Mouse (Mus musculus) cerebellum, adult 2 months (tissue): ENCODE results near the gene Prr12.
A peak's percentile ranks its signal among the peaks of the same experiment; 100 is the strongest.

Source experiments
- CTCF ChIP-seq: fragments of 200-500 bp; IDR thresholded peaks from 2 replicates; pipeline ENCODE4 v1.5.1; 2011; ENCODE audit warnings: low read depth, mild to moderate bottlenecking, control low read depth, low read length, moderate library complexity, borderline replicate concordance; ENCODE audit not compliant: insufficient read depth
- POLR2A ChIP-seq: fragments of 200-500 bp; IDR thresholded peaks from 2 replicates; pipeline ENCODE4 v1.6.1; 2011; ENCODE audit warnings: low read length, control low read depth, borderline replicate concordance; ENCODE audit not compliant: insufficient read depth

DNA sequence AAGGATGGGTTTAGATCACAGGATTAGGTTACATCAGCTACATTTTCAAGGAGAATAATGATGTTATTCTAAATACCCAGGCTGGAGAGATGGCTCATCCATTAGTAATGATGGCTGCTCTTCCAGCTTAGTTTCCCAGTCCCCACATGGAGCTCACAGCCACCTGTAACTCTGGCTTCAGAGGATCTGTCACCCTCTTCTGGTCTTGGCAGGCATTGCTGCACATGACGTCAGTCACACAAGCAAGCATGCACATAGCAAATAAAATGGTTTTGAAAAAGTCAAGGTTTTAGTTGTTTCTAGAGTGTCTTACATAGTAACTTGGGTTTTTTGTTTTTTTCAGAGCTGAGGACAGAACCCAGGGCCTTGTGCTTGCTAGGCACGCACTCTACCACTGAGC, 19.5 kb upstream of the Prr12 start:
- TF ChIP-seq CTCF, result peak; percentile 42; the same call in 1 of the 2 replicates
- TF ChIP-seq POLR2A, result no peak
